ENCODE assay signal across 8 mouse cellular contexts in genomic region chr17:29762551-29762950, GRCm38 (mm10). TPM values are rescaled to one million over a fixed set of nuclear protein-coding genes. Genes with fewer than 3 reads are reported as not detected.
DNase-seq lines count a peak whose midpoint lies in the region; ATAC-seq and TF ChIP-seq lines count a peak whose summit lies in the region.

No protein-coding gene starts in this region.

- H3K4me1 ChIP-seq in hindbrain, embryonic 10.5 days (replicated peaks) = peaks cover 11% of the 10 kb centered on the region; the same call in 1 of the 2 replicates
- no peaks in the 10 kb centered on the region for H3K4me1 ChIP-seq in hindbrain, embryonic 12.5 days
- H3K4me1 ChIP-seq in ES-E14 (ENCODE audit: control insufficient read depth in 2 of 2, insufficient read depth in 2 of 2, low read length in 2 of 2, poor library complexity in 1 of 2) = peaks cover 5 to 10% of the 10 kb centered on the region in 2 experiments; a peak in 3 of 4 replicates

- no peak overlapping the region for H3K4me3 ChIP-seq in hindbrain, embryonic 10.5 days
- no peak overlapping the region for H3K4me3 ChIP-seq in hindbrain, embryonic 12.5 days
- H3K4me3 ChIP-seq in ES-E14 (ENCODE audit: insufficient read depth in 1 of 2, low read depth in 1 of 2, low read length in 2 of 2, poor library complexity in 1 of 2, severe bottlenecking in 1 of 2) = no peak overlapping the region

- no peak overlapping the region for H3K4me2 ChIP-seq in hindbrain, embryonic 12.5 days (replicated peaks)

- no peaks in the 10 kb centered on the region; the same call in 1 of the 2 replicates for H3K27me3 ChIP-seq in hindbrain, embryonic 10.5 days (ENCODE audit: insufficient read depth, poor library complexity, severe bottlenecking)
- peaks cover 3% of the 10 kb centered on the region; the same call in 1 of the 2 replicates for H3K27me3 ChIP-seq in hindbrain, embryonic 12.5 days

- H3K9me3 ChIP-seq in hindbrain, embryonic 10.5 days = no peaks in the 10 kb centered on the region
- no peaks in the 10 kb centered on the region for H3K9me3 ChIP-seq in hindbrain, embryonic 12.5 days (replicated peaks)
- H3K9me3 ChIP-seq in ES-E14 (ENCODE audit: control insufficient read depth, insufficient read depth, low read depth, low read length) = no peaks in the 10 kb centered on the region

- H3K9ac ChIP-seq in hindbrain, embryonic 12.5 days = no peak overlapping the region
- H3K9ac ChIP-seq in ES-E14 (ENCODE audit: insufficient read depth, low read depth, low read length, poor library complexity, severe bottlenecking) = no peak overlapping the region

- H3K36me3 ChIP-seq in hindbrain, embryonic 10.5 days = no peaks in the 10 kb centered on the region
- H3K36me3 ChIP-seq in hindbrain, embryonic 12.5 days = no peaks in the 10 kb centered on the region
- no peaks in the 10 kb centered on the region for H3K36me3 ChIP-seq in ES-E14 (ENCODE audit: control insufficient read depth, insufficient read depth, low read length, poor library complexity, severe bottlenecking)

- in situ Hi-C loops in ES-E14 (cut with MboI; ENCODE audit: low sequenced_read_pairs in 2 of 2, unreplicated experiment in 2 of 2) = no loop called here

- ATAC-seq in hindbrain, embryonic 12.5 days (ENCODE audit: low FRiP score) = no peak
- ATAC-seq in neutrophil, adult 5-6 weeks (ENCODE audit: extremely low read depth, insufficient number of reproducible peaks, low FRiP score, poor library complexity, severe bottlenecking) = peak; percentile 37; the same call in 1 of the 2 replicates

- peak; percentile 63 for DNase-seq in hindbrain, embryonic 10.5 days (ENCODE audit: low spot score)
- peak; percentile 76 for DNase-seq in 416B (ENCODE audit: low read depth)
- peak; percentile 78 for DNase-seq in ES-E14 (ENCODE audit: low read depth, low spot score)
- peak; percentile 61 for DNase-seq in cerebellum, adult 9-10 months
- peak; percentile 29 to 77 for DNase-seq in kidney, postnatal 36 days
- no peak for DNase-seq in ovary, postnatal 36 days (ENCODE audit: low spot score)

- H3K27ac ChIP-seq in hindbrain, embryonic 10.5 days = no peak overlapping the region
- H3K27ac ChIP-seq in hindbrain, embryonic 12.5 days = no peak overlapping the region
- no peak overlapping the region for H3K27ac ChIP-seq in ES-E14 (ENCODE audit: insufficient read depth, low read depth, low read length, poor library complexity, severe bottlenecking)

- WGBS in hindbrain, embryonic 10.5 days = 71% methylated on average over 8 of the region's 8 CpGs
- 67% methylated on average over 8 of the region's 8 CpGs for WGBS in hindbrain, embryonic 12.5 days

TF ChIP-seq in ES-E14, 5 proteins besides CTCF, POLR2A, EP300 and RAD21:
- peak; percentile 75 for TF ChIP-seq ZC3H11A (IDR thresholded peaks at IDR 0.05; ENCODE audit: borderline replicate concordance, low read depth, low read length)
- no peak for TF ChIP-seq HCFC1 (IDR thresholded peaks at IDR 0.05; ENCODE audit: borderline replicate concordance, insufficient read depth, low read length)

RNA-seq across cellular contexts. Expression of gene Ccdc167, which starts 45.7 kb away (rescaled TPM):
- 16.4 and 16.8 TPM in 2 replicates for polyA plus RNA-seq in hindbrain, embryonic 10.5 days (2016; fragmentation: Nextera tagmentation; extraction: Ambion mirVana)
- polyA plus RNA-seq in hindbrain, embryonic 12.5 days (2016; fragmentation: Nextera tagmentation; extraction: Ambion mirVana) = 14.0 and 15.3 TPM in 2 replicates
- 13.4 and 19.2 TPM in 2 replicates for total RNA-seq in ES-E14 (2012; rRNA removed)
- total RNA-seq in neutrophil, adult 5-6 weeks (2017) = 9.7 and 16.4 TPM in 2 replicates
